Mouse (Mus musculus): ENCODE results near the gene Cep68. TPM values are rescaled to one million over a fixed set of nuclear protein-coding genes. Genes with fewer than 3 reads are reported as not detected.

The Cep68 gene
- polyA plus RNA-seq (2014; fragmentation: Nextera tagmentation; extraction: Ambion mirVana): 34.1 and 38.0 TPM in 2 replicates

DNA sequence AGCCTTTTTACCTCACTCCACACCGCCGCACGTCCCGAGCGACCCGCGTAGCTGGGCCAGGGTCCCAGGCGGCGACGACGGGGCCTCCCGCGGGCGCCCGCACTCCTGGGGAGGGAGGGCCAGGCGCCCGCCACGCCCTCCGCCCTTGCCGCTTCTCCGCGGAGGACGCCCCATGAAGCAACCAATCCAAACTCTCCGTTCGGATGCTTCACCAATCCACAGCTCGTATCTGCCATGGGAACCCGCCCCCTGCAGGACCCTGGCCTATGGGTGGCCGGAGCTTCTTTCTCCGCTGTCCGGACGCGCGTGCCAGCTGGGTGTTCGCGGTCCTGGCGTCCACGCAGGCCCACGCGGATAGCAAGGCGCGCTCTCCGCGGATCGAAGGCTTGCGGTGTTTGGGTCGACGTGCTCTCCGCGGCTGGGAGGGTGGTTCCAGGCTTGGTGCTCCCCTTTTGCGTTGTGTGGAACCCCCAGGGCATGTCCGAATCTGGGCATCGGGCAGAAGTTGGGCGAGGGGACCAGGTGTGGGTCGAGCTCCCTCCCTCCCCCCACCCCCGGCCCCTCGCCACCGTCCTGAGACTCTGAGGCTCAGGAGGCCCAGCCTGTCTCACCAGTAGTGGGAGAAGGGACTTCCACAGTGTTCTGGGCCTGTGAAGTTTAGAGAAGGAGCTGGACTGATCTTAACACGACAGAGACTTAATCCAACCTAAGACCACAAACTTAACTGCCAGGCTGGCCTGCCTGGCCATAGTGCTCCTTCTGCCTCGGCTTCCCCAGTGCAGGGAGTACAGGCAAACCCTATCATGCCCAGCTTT is at the start of gene Cep68:
Gene Cep68 (minus strand): TSS at position 134 of the 815 bp plus-strand sequence.
- 1% methylated on average over 48 of the region's 59 CpGs for WGBS
- ATAC-seq (replicated peaks; ENCODE audit: low FRiP score, low TSS enrichment, low read depth): peak; percentile 99

GRCm38 (mm10) chr11:20284463-20284862 is 35.2 kb upstream of the Cep68 start:
- Histone ChIP-seq H3K27me3 (replicated peaks; ENCODE audit: control insufficient read depth, insufficient read depth, low read length) (no peaks in the 10 kb centered on the region), H3K4me1 (replicated peaks; ENCODE audit: control insufficient read depth, insufficient read depth, low read length) (no peaks in the 10 kb centered on the region), H3K4me3 (ENCODE audit: low read depth, low read length) (no peak overlapping the region), H3K9me3 (ENCODE audit: control insufficient read depth, low read length) (no peaks in the 10 kb centered on the region), H3K27ac (ENCODE audit: low read depth) (no peak overlapping the region), H3K4me2 (ENCODE audit: low read length) (no peak overlapping the region), H3K9ac (ENCODE audit: low read length) (no peak overlapping the region), H3K36me3 (ENCODE audit: control insufficient read depth, insufficient read depth, low read length) (no peaks in the 10 kb centered on the region)
- DNase-seq (ENCODE audit: low spot score): no peak
- WGBS: 82% methylated on average over 3 of the region's 3 CpGs
- no peak for ATAC-seq (replicated peaks; ENCODE audit: low FRiP score, low TSS enrichment, low read depth)

More for the DNA sequence above, at the start of gene Cep68:
- Histone ChIP-seq H3K4me1 (replicated peaks; ENCODE audit: control insufficient read depth, insufficient read depth, low read length) (peaks cover 22% of the 10 kb centered on the region), H3K4me3 (ENCODE audit: low read depth, low read length) (peak within 1 kb of the TSS; percentile 92), H3K27ac (ENCODE audit: low read depth) (peak within 1 kb of the TSS; percentile 87), H3K9me3 (ENCODE audit: control insufficient read depth, low read length) (no peaks in the 10 kb centered on the region), H3K4me2 (ENCODE audit: low read length) (peak within 1 kb of the TSS; percentile 92), H3K27me3 (replicated peaks; ENCODE audit: control insufficient read depth, insufficient read depth, low read length) (no peaks in the 10 kb centered on the region), H3K36me3 (ENCODE audit: control insufficient read depth, insufficient read depth, low read length) (peaks cover 15% of the 10 kb centered on the region), H3K9ac (ENCODE audit: low read length) (peak within 1 kb of the TSS; percentile 93)
- peak; percentile 93 for DNase-seq (ENCODE audit: low spot score)

- no peak overlapping the region for H3K9ac ChIP-seq (ENCODE audit: low read length)
- no peaks in the 10 kb centered on the region for H3K4me1 ChIP-seq (replicated peaks; ENCODE audit: control insufficient read depth, insufficient read depth, low read length)
- H3K27ac ChIP-seq (ENCODE audit: low read depth): no peak overlapping the region
- H3K36me3 ChIP-seq (ENCODE audit: control insufficient read depth, insufficient read depth, low read length): no peaks in the 10 kb centered on the region
- 87% methylated on average over 2 of the region's 2 CpGs for WGBS
- H3K4me3 ChIP-seq (ENCODE audit: low read depth, low read length): no peak overlapping the region
- H3K27me3 ChIP-seq (replicated peaks; ENCODE audit: control insufficient read depth, insufficient read depth, low read length): no peaks in the 10 kb centered on the region
- no peak for ATAC-seq (replicated peaks; ENCODE audit: low FRiP score, low TSS enrichment, low read depth)
- H3K4me2 ChIP-seq (ENCODE audit: low read length): no peak overlapping the region
- H3K9me3 ChIP-seq (ENCODE audit: control insufficient read depth, low read length): no peaks in the 10 kb centered on the region
- DNase-seq (ENCODE audit: low spot score): no peak
Observed at GRCm38 (mm10) chr11:20282601-20283219, 33.5 kb upstream of the Cep68 start.

DNA sequence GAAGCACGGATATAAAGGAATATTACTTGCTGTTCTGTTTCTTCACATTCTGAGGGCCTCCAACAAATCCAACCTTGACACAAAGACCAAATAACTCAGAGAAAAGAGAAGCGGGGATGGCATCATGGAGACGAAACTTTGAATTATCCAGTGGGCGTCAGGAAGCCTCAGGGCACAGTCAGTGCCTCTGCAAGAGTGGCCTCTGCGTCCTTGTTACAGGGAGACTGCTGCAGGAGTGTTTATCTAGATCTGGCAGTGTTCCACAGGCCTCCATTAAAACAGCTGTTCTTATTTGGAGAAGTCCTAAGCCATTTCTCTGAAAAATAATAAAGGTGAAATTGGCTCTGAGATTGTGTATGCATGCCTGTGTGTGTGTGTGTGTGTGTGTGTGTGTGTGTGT is 31.8 kb upstream of the Cep68 start:
- no peaks in the 10 kb centered on the region for H3K4me1 ChIP-seq (replicated peaks; ENCODE audit: control insufficient read depth, insufficient read depth, low read length)
- no peak overlapping the region for H3K4me3 ChIP-seq (ENCODE audit: low read depth, low read length)
- H3K27ac ChIP-seq (ENCODE audit: low read depth): no peak overlapping the region
- DNase-seq (ENCODE audit: low spot score): no peak
- no peaks in the 10 kb centered on the region for H3K9me3 ChIP-seq (ENCODE audit: control insufficient read depth, low read length)
- no peak for ATAC-seq (replicated peaks; ENCODE audit: low FRiP score, low TSS enrichment, low read depth)
- H3K27me3 ChIP-seq (replicated peaks; ENCODE audit: control insufficient read depth, insufficient read depth, low read length): no peaks in the 10 kb centered on the region
- H3K36me3 ChIP-seq (ENCODE audit: control insufficient read depth, insufficient read depth, low read length): no peaks in the 10 kb centered on the region
- WGBS: 48% methylated on average over 5 of the region's 5 CpGs
- no peak overlapping the region for H3K4me2 ChIP-seq (ENCODE audit: low read length)
- H3K9ac ChIP-seq (ENCODE audit: low read length): no peak overlapping the region

DNA sequence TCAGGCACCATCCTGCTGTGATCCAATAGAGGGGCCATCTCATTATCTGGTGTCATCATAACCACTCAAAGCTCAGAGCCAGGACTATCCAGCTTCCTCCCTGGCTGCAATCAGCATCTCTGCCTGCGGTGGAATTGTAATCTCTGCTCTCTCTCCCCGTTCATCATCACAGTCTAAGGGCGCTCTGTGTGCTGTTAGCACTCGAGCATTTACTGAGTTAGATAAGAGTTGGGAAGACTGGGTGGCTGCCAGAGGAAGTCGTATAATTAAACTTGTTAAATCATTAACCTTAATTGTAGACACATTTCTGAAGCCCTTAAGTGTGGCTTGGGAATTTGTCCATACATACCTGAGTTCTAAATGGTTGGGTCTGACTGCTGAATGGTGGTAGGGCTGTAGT is 29.5 kb upstream of the Cep68 start:
- Histone ChIP-seq H3K9me3 (ENCODE audit: control insufficient read depth, low read length) (no peaks in the 10 kb centered on the region), H3K4me2 (ENCODE audit: low read length) (no peak overlapping the region), H3K27me3 (replicated peaks; ENCODE audit: control insufficient read depth, insufficient read depth, low read length) (no peaks in the 10 kb centered on the region), H3K36me3 (ENCODE audit: control insufficient read depth, insufficient read depth, low read length) (no peaks in the 10 kb centered on the region), H3K4me1 (replicated peaks; ENCODE audit: control insufficient read depth, insufficient read depth, low read length) (no peaks in the 10 kb centered on the region), H3K9ac (ENCODE audit: low read length) (no peak overlapping the region), H3K4me3 (ENCODE audit: low read depth, low read length) (no peak overlapping the region), H3K27ac (ENCODE audit: low read depth) (no peak overlapping the region)
- DNase-seq (ENCODE audit: low spot score) (no peak), ATAC-seq (replicated peaks; ENCODE audit: low FRiP score, low TSS enrichment, low read depth) (peak; percentile 77; the same call in 1 of the 2 replicates)
- WGBS: 41% methylated on average over 5 of the region's 5 CpGs

- Histone ChIP-seq H3K9ac (ENCODE audit: low read length) (no peak overlapping the region), H3K27me3 (replicated peaks; ENCODE audit: control insufficient read depth, insufficient read depth, low read length) (no peaks in the 10 kb centered on the region), H3K27ac (ENCODE audit: low read depth) (no peak overlapping the region), H3K4me3 (ENCODE audit: low read depth, low read length) (no peak overlapping the region), H3K36me3 (ENCODE audit: control insufficient read depth, insufficient read depth, low read length) (no peaks in the 10 kb centered on the region), H3K9me3 (ENCODE audit: control insufficient read depth, low read length) (no peaks in the 10 kb centered on the region), H3K4me2 (ENCODE audit: low read length) (no peak overlapping the region), H3K4me1 (replicated peaks; ENCODE audit: control insufficient read depth, insufficient read depth, low read length) (no peaks in the 10 kb centered on the region)
- no peak for DNase-seq (ENCODE audit: low spot score)
- WGBS: 64% methylated on average over 2 of the region's 2 CpGs
- no peak for ATAC-seq (replicated peaks; ENCODE audit: low FRiP score, low TSS enrichment, low read depth)
Observed at GRCm38 (mm10) chr11:20277106-20277505, 27.9 kb upstream of the Cep68 start.

- 68% methylated on average over 2 of the region's 2 CpGs for WGBS
- no peak overlapping the region for H3K4me2 ChIP-seq (ENCODE audit: low read length)
Observed at GRCm38 (mm10) chr11:20275974-20276373, 26.7 kb upstream of the Cep68 start.

GRCm38 (mm10) chr11:20269885-20270284 is 20.7 kb upstream of the Cep68 start:
- ATAC-seq (replicated peaks; ENCODE audit: low FRiP score, low TSS enrichment, low read depth) (no peak), DNase-seq (ENCODE audit: low spot score) (no peak)
- Histone ChIP-seq H3K4me3 (ENCODE audit: low read depth, low read length) (no peak overlapping the region), H3K4me1 (replicated peaks; ENCODE audit: control insufficient read depth, insufficient read depth, low read length) (no peaks in the 10 kb centered on the region), H3K27ac (ENCODE audit: low read depth) (no peak overlapping the region), H3K9ac (ENCODE audit: low read length) (no peak overlapping the region), H3K27me3 (replicated peaks; ENCODE audit: control insufficient read depth, insufficient read depth, low read length) (no peaks in the 10 kb centered on the region), H3K9me3 (ENCODE audit: control insufficient read depth, low read length) (no peaks in the 10 kb centered on the region), H3K36me3 (ENCODE audit: control insufficient read depth, insufficient read depth, low read length) (no peaks in the 10 kb centered on the region), H3K4me2 (ENCODE audit: low read length) (no peak overlapping the region)
- WGBS: 84% methylated on average over 6 of the region's 6 CpGs

More at GRCm38 (mm10) chr11:20275974-20276373, 26.7 kb upstream of the Cep68 start:
- H3K36me3 ChIP-seq (ENCODE audit: control insufficient read depth, insufficient read depth, low read length): no peaks in the 10 kb centered on the region
- no peak overlapping the region for H3K4me3 ChIP-seq (ENCODE audit: low read depth, low read length)
- H3K9ac ChIP-seq (ENCODE audit: low read length): no peak overlapping the region
- H3K9me3 ChIP-seq (ENCODE audit: control insufficient read depth, low read length): no peaks in the 10 kb centered on the region
- ATAC-seq (replicated peaks; ENCODE audit: low FRiP score, low TSS enrichment, low read depth): no peak
- no peaks in the 10 kb centered on the region for H3K4me1 ChIP-seq (replicated peaks; ENCODE audit: control insufficient read depth, insufficient read depth, low read length)
- H3K27me3 ChIP-seq (replicated peaks; ENCODE audit: control insufficient read depth, insufficient read depth, low read length): no peaks in the 10 kb centered on the region
- no peak overlapping the region for H3K27ac ChIP-seq (ENCODE audit: low read depth)
- DNase-seq (ENCODE audit: low spot score): no peak
